In genomic region chr1:191802820-191803655, GRCm38 (mm10) we compare ENCODE assay signal across 10 mouse cellular contexts. TPM values are rescaled to one million over a fixed set of nuclear protein-coding genes. Genes with fewer than 3 reads are reported as not detected.
DNase-seq lines count a peak whose midpoint lies in the region; ATAC-seq lines count a peak whose summit lies in the region.
"Had no signal": no experiment of that assay in that cellular context is flagged by ENCODE, and none has a peak within 500 bp of the region (broad histone marks: within the 10 kb centered on the region; RNA-seq: fewer than 3 reads in every experiment).

No protein-coding gene starts in this region.

- ATAC-seq in forebrain, embryonic 16.5 days: peak; percentile 62; the same call in 1 of the 2 replicates
- ATAC-seq in forebrain, embryonic 14.5 days: no peak
- peak; percentile 75 for ATAC-seq in lung, embryonic 16.5 days (ENCODE audit: low read depth)
- ATAC-seq in heart, embryonic 16.5 days (replicated peaks; ENCODE audit: extremely low read depth, insufficient read depth, low FRiP score): peak; percentile 76; the same call in 1 of the 2 replicates
- ATAC-seq: CD4-positive, CD25-positive, alpha-beta regulatory T cell, adult 4 months had no signal

- no peak overlapping the region for H3K27ac ChIP-seq in forebrain, embryonic 16.5 days (ENCODE audit: low read length)
- H3K27ac ChIP-seq in forebrain, embryonic 14.5 days (ENCODE audit: low read depth, low read length): no peak overlapping the region
- no peak overlapping the region for H3K27ac ChIP-seq in lung, embryonic 16.5 days (ENCODE audit: low read length)
- peak overlapping the region; percentile 4; the same call in 1 of the 2 replicates for H3K27ac ChIP-seq in heart, embryonic 16.5 days (ENCODE audit: low read length)
- H3K27ac ChIP-seq: embryonic facial prominence, embryonic 12.5 days had no signal

- no peaks in the 10 kb centered on the region for H3K9me3 ChIP-seq in forebrain, embryonic 16.5 days (ENCODE audit: control insufficient read depth, low read length)
- 0 out of 2 replicates have a peak, but pooled peaks cover 2% of the 10 kb centered on the region for H3K9me3 ChIP-seq in forebrain, embryonic 14.5 days (replicated peaks; ENCODE audit: control insufficient read depth, low read length)
- peaks cover 6% of the 10 kb centered on the region; the same call in 1 of the 2 replicates for H3K9me3 ChIP-seq in lung, embryonic 16.5 days (ENCODE audit: control insufficient read depth, low read length)
- peaks cover 6% of the 10 kb centered on the region; the same call in 1 of the 2 replicates for H3K9me3 ChIP-seq in heart, embryonic 16.5 days (replicated peaks; ENCODE audit: control insufficient read depth, low read length)
- H3K9me3 ChIP-seq: embryonic facial prominence, embryonic 12.5 days had no signal

- no peak overlapping the region for H3K4me3 ChIP-seq in forebrain, embryonic 16.5 days (replicated peaks; ENCODE audit: low read length)
- H3K4me3 ChIP-seq in forebrain, embryonic 14.5 days (ENCODE audit: low read depth, low read length): no peak overlapping the region
- no peak overlapping the region for H3K4me3 ChIP-seq in lung, embryonic 16.5 days (ENCODE audit: low read length)
- H3K4me3 ChIP-seq in heart, embryonic 16.5 days (ENCODE audit: low read length): no peak overlapping the region
- H3K4me3 ChIP-seq: embryonic facial prominence, embryonic 12.5 days had no signal

- no peaks in the 10 kb centered on the region for H3K36me3 ChIP-seq in forebrain, embryonic 16.5 days (ENCODE audit: control insufficient read depth, insufficient read depth)
- no peaks in the 10 kb centered on the region for H3K36me3 ChIP-seq in forebrain, embryonic 14.5 days (ENCODE audit: control insufficient read depth, insufficient read depth, low read length)
- H3K36me3 ChIP-seq in lung, embryonic 16.5 days (ENCODE audit: control insufficient read depth, insufficient read depth, low read length): no peaks in the 10 kb centered on the region
- H3K36me3 ChIP-seq in heart, embryonic 16.5 days (ENCODE audit: control insufficient read depth, insufficient read depth): no peaks in the 10 kb centered on the region
- H3K36me3 ChIP-seq: embryonic facial prominence, embryonic 12.5 days had no signal

- peaks cover 5% of the 10 kb centered on the region; the same call in 1 of the 2 replicates for H3K4me1 ChIP-seq in forebrain, embryonic 16.5 days (replicated peaks; ENCODE audit: control insufficient read depth, insufficient read depth, low read length)
- H3K4me1 ChIP-seq in forebrain, embryonic 14.5 days (ENCODE audit: control insufficient read depth, insufficient read depth, low read length): no peaks in the 10 kb centered on the region
- H3K4me1 ChIP-seq in lung, embryonic 16.5 days (replicated peaks; ENCODE audit: control insufficient read depth, insufficient read depth, low read length): no peaks in the 10 kb centered on the region
- peaks cover 4% of the 10 kb centered on the region; the same call in 1 of the 2 replicates for H3K4me1 ChIP-seq in heart, embryonic 16.5 days (ENCODE audit: control insufficient read depth, insufficient read depth, low read length)
- H3K4me1 ChIP-seq: embryonic facial prominence, embryonic 12.5 days had no signal

- WGBS in forebrain, embryonic 16.5 days: 72% methylated on average over 10 of the region's 10 CpGs
- 74% methylated on average over 10 of the region's 10 CpGs for WGBS in forebrain, embryonic 14.5 days
- WGBS in lung, embryonic 16.5 days: 49% methylated on average over 10 of the region's 10 CpGs
- 40% methylated on average over 10 of the region's 10 CpGs for WGBS in heart, embryonic 16.5 days

- H3K27me3 ChIP-seq in forebrain, embryonic 16.5 days (replicated peaks; ENCODE audit: control insufficient read depth, insufficient read depth, low read length): no peaks in the 10 kb centered on the region
- no peaks in the 10 kb centered on the region for H3K27me3 ChIP-seq in forebrain, embryonic 14.5 days (replicated peaks; ENCODE audit: control insufficient read depth, insufficient read depth, low read length)
- no peaks in the 10 kb centered on the region for H3K27me3 ChIP-seq in lung, embryonic 16.5 days (ENCODE audit: control insufficient read depth, insufficient read depth, low read depth, low read length)
- H3K27me3 ChIP-seq in heart, embryonic 16.5 days (ENCODE audit: control insufficient read depth, insufficient read depth, low read length): no peaks in the 10 kb centered on the region
- H3K27me3 ChIP-seq: embryonic facial prominence, embryonic 12.5 days had no signal

- no peak overlapping the region for H3K4me2 ChIP-seq in forebrain, embryonic 16.5 days (ENCODE audit: low read length)
- no peak overlapping the region for H3K4me2 ChIP-seq in forebrain, embryonic 14.5 days (ENCODE audit: low read length)
- H3K4me2 ChIP-seq in lung, embryonic 16.5 days (ENCODE audit: low read depth, low read length): peak overlapping the region; percentile 8; the same call in 1 of the 2 replicates
- no peak overlapping the region for H3K4me2 ChIP-seq in heart, embryonic 16.5 days (ENCODE audit: low read depth, low read length)
- H3K4me2 ChIP-seq: embryonic facial prominence, embryonic 12.5 days had no signal

- H3K9ac ChIP-seq in forebrain, embryonic 16.5 days (replicated peaks; ENCODE audit: low read depth, low read length): no peak overlapping the region
- no peak overlapping the region for H3K9ac ChIP-seq in forebrain, embryonic 14.5 days (ENCODE audit: low read length)
- H3K9ac ChIP-seq in lung, embryonic 16.5 days (ENCODE audit: low read length): no peak overlapping the region
- H3K9ac ChIP-seq in heart, embryonic 16.5 days (ENCODE audit: low read length): no peak overlapping the region
- H3K9ac ChIP-seq: embryonic facial prominence, embryonic 12.5 days had no signal

- DNase-seq in forebrain, embryonic 14.5 days (ENCODE audit: low spot score): no peak
- DNase-seq in lung, postnatal 10 days: no peak
- peak; percentile 19 for DNase-seq in skeletal muscle tissue, adult 2 months (ENCODE audit: low read depth, low spot score)
- no peak for DNase-seq in testis, postnatal 14 days (ENCODE audit: low spot score)
- no peak for DNase-seq in T-cell, adult 2 months (ENCODE audit: low spot score)

RNA-seq across cellular contexts. Expression of gene Nek2, which starts 18.2 kb away (rescaled TPM):
- polyA plus RNA-seq in forebrain, embryonic 16.5 days (2015; fragmentation: Nextera tagmentation; extraction: Ambion mirVana): 16.5 and 22.7 TPM in 2 replicates
- 19.7 and 22.7 TPM in 2 replicates for polyA plus RNA-seq in forebrain, embryonic 14.5 days (2014; fragmentation: Nextera tagmentation; extraction: Ambion mirVana)
- 52.9 and 54.5 TPM in 2 replicates for polyA plus RNA-seq in lung, embryonic 16.5 days (2015; fragmentation: Nextera tagmentation; extraction: Ambion mirVana)
- polyA plus RNA-seq in heart, embryonic 16.5 days (2015; fragmentation: Nextera tagmentation; extraction: Ambion mirVana): 38.5 and 38.6 TPM in 2 replicates
